ENCODE assay signal across 32 mouse cellular contexts in the genomic region with DNA sequence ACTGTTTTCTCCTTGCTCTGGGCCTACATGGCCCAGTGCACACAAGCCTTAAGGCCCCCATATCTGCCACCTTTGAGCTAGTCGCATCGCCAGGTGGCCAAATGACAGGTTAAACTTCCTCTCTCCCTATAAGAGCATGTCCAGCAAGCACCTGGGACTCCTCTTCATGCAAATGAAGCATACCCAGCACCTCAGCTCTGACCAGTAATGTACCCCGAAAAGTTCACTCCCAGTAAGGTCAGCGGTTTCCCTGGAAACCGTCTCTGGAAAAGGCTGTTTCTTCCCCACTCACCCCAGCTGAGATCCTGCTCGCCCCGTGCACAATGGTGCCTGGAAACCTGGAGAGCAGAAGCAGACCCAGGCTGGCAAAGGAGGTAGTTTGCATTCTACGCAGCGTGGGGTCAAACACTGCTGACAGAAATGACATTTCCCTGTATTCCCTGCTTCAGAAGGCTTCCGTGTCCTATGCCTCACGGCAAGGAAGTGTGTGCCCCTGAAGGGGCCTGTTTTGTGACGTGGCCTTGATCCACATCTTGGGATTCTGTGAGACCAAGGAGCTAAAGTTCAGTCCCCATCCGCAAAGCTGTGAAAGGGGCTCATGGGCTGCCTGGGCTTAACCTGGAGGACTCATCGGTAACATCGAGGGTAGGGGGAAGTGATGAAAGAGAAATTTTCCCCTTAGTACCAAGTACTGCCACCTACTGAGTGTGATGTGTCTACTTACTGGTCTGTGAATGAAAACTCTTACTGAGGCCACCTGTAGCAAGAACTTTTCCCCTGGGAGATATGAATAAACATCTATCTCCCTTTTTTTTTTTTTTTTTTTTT. TPM values are rescaled to one million over a fixed set of nuclear protein-coding genes. Genes with fewer than 3 reads are reported as not detected.
"Had no signal": no experiment of that assay in that cellular context is flagged by ENCODE, and none has a peak within 500 bp of the region (broad histone marks: within the 10 kb centered on the region; RNA-seq: fewer than 3 reads in every experiment).

No protein-coding gene starts in this region.

- H3K27ac ChIP-seq: gastrocnemius, adult 2 months; heart, embryonic 10.5 days; hindbrain, embryonic 13.5 days; hindbrain, embryonic 15.5 days; hindbrain, postnatal 0 days; kidney, embryonic 15.5 days; layer of hippocampus, adult 2 months; left cerebral cortex, adult 2 months; limb, embryonic 10.5 days; limb, embryonic 12.5 days; liver, embryonic 12.5 days; liver, embryonic 14.5 days had no signal

- H3K4me1 ChIP-seq: heart, embryonic 10.5 days; heart, embryonic 12.5 days; hindbrain, embryonic 13.5 days; hindbrain, embryonic 15.5 days; kidney, embryonic 15.5 days; limb, embryonic 10.5 days; limb, embryonic 12.5 days had no signal

- H3K4me3 ChIP-seq: gastrocnemius, adult 2 months; heart, embryonic 10.5 days; heart, embryonic 12.5 days; hindbrain, embryonic 13.5 days; hindbrain, embryonic 15.5 days; kidney, embryonic 15.5 days; layer of hippocampus, adult 2 months; left cerebral cortex, adult 2 months; limb, embryonic 10.5 days; limb, embryonic 12.5 days; liver, embryonic 12.5 days had no signal

- H3K4me2 ChIP-seq: heart, embryonic 12.5 days; hindbrain, embryonic 13.5 days; hindbrain, embryonic 15.5 days; kidney, embryonic 15.5 days; limb, embryonic 12.5 days; liver, embryonic 12.5 days had no signal

- ATAC-seq: hindbrain, postnatal 0 days; intestine, embryonic 16.5 days; liver, embryonic 12.5 days had no signal

- DNase-seq: gastrocnemius, adult 2 months; gastrocnemius, postnatal 10 days; gastrocnemius, postnatal 25 days; heart, adult 18-20 months; heart, postnatal 10 days; heart, postnatal 36 days; kidney, adult 11 months; kidney, adult 2 months; kidney, adult 9 months; kidney, postnatal 10 days; kidney, postnatal 25 days; kidney, postnatal 4 days; liver had no signal

- H3K36me3 ChIP-seq: heart, embryonic 10.5 days; heart, embryonic 12.5 days; hindbrain, embryonic 13.5 days; hindbrain, embryonic 15.5 days; kidney, embryonic 15.5 days; limb, embryonic 10.5 days; limb, embryonic 12.5 days; liver, embryonic 12.5 days had no signal

- H3K27me3 ChIP-seq: hindbrain, embryonic 13.5 days; hindbrain, embryonic 15.5 days; kidney, embryonic 15.5 days; limb, embryonic 12.5 days; liver, embryonic 12.5 days had no signal

- H3K9ac ChIP-seq: heart, embryonic 12.5 days; hindbrain, embryonic 13.5 days; hindbrain, embryonic 15.5 days; kidney, embryonic 15.5 days; limb, embryonic 12.5 days; liver, embryonic 12.5 days; liver, embryonic 14.5 days had no signal

- H3K9me3 ChIP-seq: heart, embryonic 10.5 days; heart, embryonic 12.5 days; hindbrain, embryonic 13.5 days; hindbrain, embryonic 15.5 days; kidney, embryonic 15.5 days; limb, embryonic 10.5 days; limb, embryonic 12.5 days; liver, embryonic 12.5 days had no signal

RNA-seq across cellular contexts. Expression of gene Ifitm6, which starts 16.6 kb away (rescaled TPM):
- polyA plus RNA-seq: heart, embryonic 10.5 days; heart, embryonic 12.5 days; hindbrain, embryonic 11.5 days; limb, embryonic 10.5 days; limb, embryonic 12.5 days had no signal

RNA-seq across cellular contexts. Expression of gene Gm17387, which starts 27.8 kb away (rescaled TPM):
- polyA plus RNA-seq: heart, embryonic 10.5 days; heart, embryonic 12.5 days; heart, embryonic 14.5 days; heart, embryonic 16.5 days; hindbrain, embryonic 11.5 days; hindbrain, embryonic 13.5 days; hindbrain, embryonic 15.5 days; hindbrain, postnatal 0 days; intestine, embryonic 14.5 days; intestine, embryonic 16.5 days; kidney, adult 2 months; kidney, embryonic 15.5 days; limb, embryonic 10.5 days; limb, embryonic 12.5 days; limb, embryonic 14.5 days; liver, embryonic 12.5 days; liver, embryonic 14.5 days; liver, embryonic 16.5 days had no signal
